Mouse (Mus musculus) ES-E14 (cell line): ENCODE data around the gene Pign. TPM values are rescaled to one million over a fixed set of nuclear protein-coding genes. Genes with fewer than 3 reads are reported as not detected.
A peak's percentile ranks its signal among the peaks of the same experiment; 100 is the strongest.

Experiments
- DNase-seq: peaks from one replicate; pipeline ENCODE4 v3.0.0-alpha.2; 2013; ENCODE audit warnings: low read depth, low spot score
- H3K27ac ChIP-seq: 2 replicates; pipeline ENCODE4 v1.5.1; 2012; ENCODE audit warnings: low read depth, mild to moderate bottlenecking, low read length, moderate library complexity, mixed read lengths; ENCODE audit not compliant: poor library complexity, insufficient read depth, severe bottlenecking
- H3K36me3 ChIP-seq: 2 replicates; pipeline ENCODE4 v1.6.1; 2012; ENCODE audit warnings: mild to moderate bottlenecking, low read length, moderate library complexity, mixed read lengths; ENCODE audit not compliant: control insufficient read depth, poor library complexity, insufficient read depth, severe bottlenecking
- H3K4me1 ChIP-seq, 2 experiments: fragments of 150-350 bp in 1 of 2; sonication (generic) in 1 of 2; 2 replicates each; pipeline ENCODE4 v1.6.1; 2012; ENCODE audit warnings: low read length in 2 of 2, mild to moderate bottlenecking in 1 of 2, mixed read lengths in 1 of 2; ENCODE audit not compliant: control insufficient read depth in 2 of 2, insufficient read depth in 2 of 2, poor library complexity in 1 of 2
- H3K4me3 ChIP-seq, 2 experiments: fragments of 150-350 bp in 1 of 2; sonication (generic) in 1 of 2; 2 replicates each; pipeline ENCODE4 v1.5.1; 2012; ENCODE audit warnings: low read length in 2 of 2, low read depth in 1 of 2, mild to moderate bottlenecking in 1 of 2, mixed read lengths in 1 of 2; ENCODE audit not compliant: insufficient read depth in 1 of 2, poor library complexity in 1 of 2, severe bottlenecking in 1 of 2
- H3K9ac ChIP-seq: 2 replicates; pipeline ENCODE4 v1.6.1; 2012; ENCODE audit warnings: low read depth, mild to moderate bottlenecking, low read length, mixed read lengths; ENCODE audit not compliant: poor library complexity, insufficient read depth, severe bottlenecking
- H3K9me3 ChIP-seq: fragments of 150-350 bp; sonication (generic); 2 replicates; pipeline ENCODE4 v1.6.1; 2012; ENCODE audit warnings: low read depth, mild to moderate bottlenecking, low read length; ENCODE audit not compliant: control insufficient read depth, insufficient read depth
- CHD2 ChIP-seq: IDR thresholded peaks from 2 replicates; pipeline ENCODE4 v1.6.1; 2014; ENCODE audit warnings: mild to moderate bottlenecking, low read depth, low read length, inconsistent platforms
- HCFC1 ChIP-seq: IDR thresholded peaks from 2 replicates; pipeline ENCODE4 v1.6.1; 2012; ENCODE audit warnings: low read length, inconsistent platforms, borderline replicate concordance; ENCODE audit not compliant: insufficient read depth
- MAFK ChIP-seq: IDR thresholded peaks from 2 replicates; pipeline ENCODE4 v1.6.1; 2014; ENCODE audit warnings: mild to moderate bottlenecking, low read depth, low read length, inconsistent platforms; ENCODE audit not compliant: insufficient read depth
- ZC3H11A ChIP-seq: IDR thresholded peaks from 2 replicates; pipeline ENCODE4 v1.6.1; 2012; ENCODE audit warnings: low read depth, mild to moderate bottlenecking, inconsistent platforms, low read length, borderline replicate concordance
- ZNF384 ChIP-seq: IDR thresholded peaks from 2 replicates; pipeline ENCODE4 v1.6.1; 2012; ENCODE audit warnings: low read depth, low read length, inconsistent platforms
- in situ Hi-C, 2 experiments: fragments of 600-800 bp; cut with MboI; formaldehyde crosslinking; loops; one replicate each; pipeline ENCODE4 v1.15.1; 2025; ENCODE audit warnings: low sequenced_read_pairs in 2 of 2, inconsistent platforms in 1 of 2; ENCODE audit not compliant: unreplicated experiment in 2 of 2
- total RNA-seq: library from RNA; depleted of rRNA; stranded (reverse); fragments of 300-350 nt; gene quantifications from 2 replicates; pipeline ENCODE4 v1.2.3, GENCODE M21; 2012

Pign gene
- total RNA-seq, 1 experiment, result 52.8 TPM

DNA sequence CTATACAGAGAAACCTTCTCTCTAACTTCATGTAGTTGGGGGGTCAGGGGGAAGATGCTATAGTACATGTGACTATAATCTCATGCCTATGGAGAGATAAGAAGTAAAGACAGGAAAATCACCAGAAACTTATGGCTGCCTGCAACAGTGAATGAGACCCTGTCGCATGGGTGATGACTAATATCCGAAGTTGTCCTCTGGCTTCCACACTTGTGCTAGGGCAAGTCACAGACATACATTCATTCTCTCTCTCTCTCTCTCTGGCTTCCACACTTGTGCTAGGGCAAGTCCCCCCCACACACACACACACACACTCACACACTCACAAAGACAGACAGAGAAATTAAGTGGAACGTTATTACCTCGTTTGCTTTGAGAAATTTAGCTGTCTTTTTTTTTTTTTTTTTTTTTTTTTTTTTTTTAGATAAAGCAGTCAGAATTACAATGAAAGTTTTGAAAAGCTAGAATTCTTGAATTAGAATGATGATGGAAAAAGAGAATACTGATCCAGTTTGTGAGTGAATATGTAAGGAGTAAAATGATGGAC, 37.6 kb upstream of the Pign start:
- in situ Hi-C loops, result no loop called here
- Histone ChIP-seq H3K9ac (no peak overlapping the region), H3K27ac (no peak overlapping the region), H3K36me3 (no peaks in the 10 kb centered on the region), H3K4me3 (no peak overlapping the region), H3K9me3 (no peaks in the 10 kb centered on the region), H3K4me1 (no peaks in the 10 kb centered on the region)
- DNase-seq, result no peak
- TF ChIP-seq HCFC1, result no peak
- TF ChIP-seq CHD2, result no peak
- no peak for TF ChIP-seq ZC3H11A
- no peak for TF ChIP-seq MAFK
- TF ChIP-seq ZNF384, result no peak

DNA sequence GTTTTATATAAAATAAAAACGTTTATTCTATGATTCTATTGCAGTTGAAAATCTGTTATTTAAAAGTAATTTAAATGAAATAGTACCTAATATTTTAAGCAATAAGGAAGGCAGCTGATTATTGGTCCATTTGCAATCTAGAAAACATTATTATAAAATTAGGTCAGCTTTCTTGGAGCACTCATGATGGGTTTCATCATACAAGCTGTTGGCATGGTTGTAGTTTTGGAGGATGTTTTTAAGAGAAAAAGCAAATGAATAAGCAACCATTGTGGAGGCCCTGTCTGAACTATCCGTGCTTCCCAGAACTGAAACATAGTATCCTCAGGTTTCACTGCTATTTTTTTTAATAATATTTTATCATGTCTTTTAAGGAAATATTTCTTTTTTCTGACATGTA, 32.1 kb upstream of the Pign start:
- H3K4me3 ChIP-seq, result no peak overlapping the region
- no peaks in the 10 kb centered on the region for H3K36me3 ChIP-seq
- DNase-seq, result no peak
- H3K9me3 ChIP-seq, result no peaks in the 10 kb centered on the region
- H3K9ac ChIP-seq, result no peak overlapping the region
- H3K27ac ChIP-seq, result no peak overlapping the region
- TF ChIP-seq MAFK, result no peak
- no peak for TF ChIP-seq CHD2
- no peak for TF ChIP-seq ZC3H11A
- TF ChIP-seq ZNF384, result no peak
- no peak for TF ChIP-seq HCFC1
- no peaks in the 10 kb centered on the region for H3K4me1 ChIP-seq
- in situ Hi-C loops, result no loop called here

DNA sequence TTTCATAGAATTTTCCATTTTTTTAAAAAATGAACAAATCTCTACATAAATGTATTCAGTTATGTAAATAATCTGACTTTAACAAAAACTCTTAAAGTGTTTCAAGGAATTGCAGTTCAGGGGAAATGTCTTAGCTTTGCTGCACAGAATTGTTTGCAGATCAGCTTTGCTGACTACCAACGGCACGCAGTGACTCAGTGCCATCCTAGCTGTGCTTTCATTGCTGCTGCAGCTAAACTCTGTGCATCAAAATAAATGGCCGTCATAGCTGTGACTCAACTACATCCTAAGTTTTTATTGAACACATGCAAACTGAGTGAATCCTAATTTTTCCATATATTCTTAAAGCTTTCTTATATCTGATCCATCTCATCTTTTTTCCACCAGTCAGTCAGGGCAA, 22.0 kb upstream of the Pign start:
- Histone ChIP-seq H3K9ac (no peak overlapping the region), H3K4me3 (no peak overlapping the region), H3K27ac (no peak overlapping the region), H3K9me3 (no peaks in the 10 kb centered on the region), H3K36me3 (no peaks in the 10 kb centered on the region), H3K4me1 (no peaks in the 10 kb centered on the region)
- in situ Hi-C loops, result no loop called here
- no peak for DNase-seq
- TF ChIP-seq CHD2, result no peak
- TF ChIP-seq MAFK, result no peak
- TF ChIP-seq ZC3H11A, result no peak
- no peak for TF ChIP-seq ZNF384
- TF ChIP-seq HCFC1, result no peak

DNA sequence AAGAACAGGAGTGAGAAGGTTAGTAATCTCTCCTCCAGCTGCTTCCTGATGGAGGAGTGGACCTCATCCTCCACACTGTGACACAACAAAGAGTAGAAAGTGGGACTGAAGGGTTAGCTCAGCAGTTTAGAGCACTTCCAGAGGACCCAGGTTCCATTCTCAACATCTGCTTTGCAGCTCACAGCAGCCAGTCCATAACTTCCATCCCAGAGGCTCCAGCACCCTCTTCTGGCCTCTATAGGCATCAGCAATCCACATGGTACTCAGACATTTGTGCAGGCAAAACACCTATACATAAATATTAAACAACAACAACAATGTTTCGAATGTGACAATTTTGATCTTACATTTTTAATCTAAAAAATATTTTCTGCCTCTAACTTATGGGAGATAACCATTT, 17.1 kb upstream of the Pign start:
- Histone ChIP-seq H3K9ac (no peak overlapping the region), H3K27ac (no peak overlapping the region), H3K9me3 (no peaks in the 10 kb centered on the region), H3K4me3 (no peak overlapping the region), H3K4me1 (no peaks in the 10 kb centered on the region), H3K36me3 (no peaks in the 10 kb centered on the region)
- DNase-seq, result peak; percentile 13
- in situ Hi-C loops, result no loop called here
- TF ChIP-seq ZC3H11A (0 out of 2 replicates have a peak, but pooled peaks have one; percentile 26), HCFC1 (no peak)

DNA sequence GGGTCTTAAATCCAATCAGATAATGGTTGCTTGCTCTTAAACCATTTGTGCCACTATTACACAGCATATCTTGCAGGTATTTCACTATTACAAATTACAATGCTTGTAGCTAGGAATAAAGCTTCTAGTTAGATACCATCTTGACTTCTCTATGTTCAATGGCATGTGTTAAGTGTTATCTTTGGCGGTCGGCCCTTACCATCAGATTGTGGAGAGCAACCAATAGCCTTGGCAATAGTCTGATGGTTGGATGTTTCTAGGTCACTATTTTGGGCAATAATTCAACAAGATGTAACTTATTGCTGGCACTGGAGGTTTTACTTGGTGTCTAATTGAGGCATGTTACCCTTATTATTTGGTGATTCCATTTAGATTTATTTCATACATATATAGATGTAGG, 11.3 kb upstream of the Pign start:
- H3K27ac ChIP-seq, result no peak overlapping the region
- no peaks in the 10 kb centered on the region for H3K9me3 ChIP-seq
- TF ChIP-seq MAFK, result no peak
- no peak overlapping the region for H3K4me3 ChIP-seq
- no peaks in the 10 kb centered on the region for H3K4me1 ChIP-seq
- no peak for DNase-seq
- H3K36me3 ChIP-seq, result no peaks in the 10 kb centered on the region
- no peak overlapping the region for H3K9ac ChIP-seq
- in situ Hi-C loops, result no loop called here
